Mouse (Mus musculus) myocyte (in vitro differentiated cells): Measurements from ENCODE around the gene Unc5c. TPM values are rescaled to one million over a fixed set of nuclear protein-coding genes. Genes with fewer than 3 reads are reported as not detected.

Experiments
- H3K27me3 ChIP-seq: one replicate; pipeline ENCODE4 v1.6.1; 2011; ENCODE audit not compliant: control insufficient read depth, insufficient read depth, insufficient read length
- H3K36me3 ChIP-seq: one replicate; pipeline ENCODE4 v1.6.1; 2011; ENCODE audit not compliant: control insufficient read depth, insufficient read depth
- H3K4me2 ChIP-seq: one replicate; pipeline ENCODE4 v1.6.1; 2011; ENCODE audit warnings: low read depth, control low read depth
- H3K4me3 ChIP-seq: one replicate; pipeline ENCODE4 v1.5.1; 2011; ENCODE audit warnings: mild to moderate bottlenecking, control low read depth, moderate library complexity
- H3K79me2 ChIP-seq: one replicate; pipeline ENCODE4 v1.6.1; 2011; ENCODE audit not compliant: control insufficient read depth, insufficient read depth
- H3ac ChIP-seq: one replicate; pipeline ENCODE4 v1.6.1; 2011; ENCODE audit not compliant: control insufficient read depth, insufficient read length
- CEBPB ChIP-seq: IDR thresholded peaks from 2 replicates; pipeline ENCODE4 v1.6.1; 2011; ENCODE audit warnings: mild to moderate bottlenecking, moderate library complexity; ENCODE audit not compliant: poor library complexity, insufficient read depth, severe bottlenecking
- E2F4 ChIP-seq: IDR thresholded peaks from one replicate; pipeline ENCODE4 v1.6.1; 2011; ENCODE audit warnings: mild to moderate bottlenecking, control low read depth, moderate library complexity; ENCODE audit not compliant: insufficient read depth
- MAX ChIP-seq: IDR thresholded peaks from one replicate; pipeline ENCODE4 v1.6.1; 2011; ENCODE audit warnings: low read depth, mild to moderate bottlenecking, control low read depth
- MYOD1 ChIP-seq, 3 experiments: IDR thresholded peaks; one replicate each; pipeline ENCODE4 v1.6.1; 2011; ENCODE audit warnings: control low read depth in 2 of 3, low read depth in 2 of 3, mild to moderate bottlenecking in 2 of 3, moderate library complexity in 1 of 3; ENCODE audit not compliant: insufficient read length in 2 of 3, control insufficient read depth in 1 of 3
- MYOG ChIP-seq, 3 experiments: IDR thresholded peaks; one replicate each; pipeline ENCODE4 v1.6.1; 2011; ENCODE audit warnings: control low read depth in 2 of 3, low read depth in 2 of 3, mild to moderate bottlenecking in 2 of 3; ENCODE audit not compliant: insufficient read length in 2 of 3, control insufficient read depth in 1 of 3, insufficient read depth in 1 of 3
- POLR2A ChIP-seq: IDR thresholded peaks from one replicate; pipeline ENCODE4 v1.6.1; 2011; ENCODE audit warnings: low read depth, mild to moderate bottlenecking, control low read depth, moderate library complexity; ENCODE audit not compliant: insufficient read length
- POLR2AphosphoS2 ChIP-seq: IDR thresholded peaks from one replicate; pipeline ENCODE4 v1.6.1; 2011; ENCODE audit warnings: low read depth, control low read depth; ENCODE audit not compliant: insufficient read length
- REST ChIP-seq: IDR thresholded peaks from one replicate; pipeline ENCODE4 v1.6.1; 2011; ENCODE audit warnings: mild to moderate bottlenecking, control low read depth, moderate library complexity; ENCODE audit not compliant: insufficient read depth, insufficient read length
- SRF ChIP-seq: IDR thresholded peaks from one replicate; pipeline ENCODE4 v1.6.1; 2011; ENCODE audit warnings: low read depth; ENCODE audit not compliant: control insufficient read depth, insufficient read length
- TCF12 ChIP-seq: IDR thresholded peaks from one replicate; pipeline ENCODE4 v1.6.1; 2011; ENCODE audit warnings: mild to moderate bottlenecking, control low read depth; ENCODE audit not compliant: poor library complexity, insufficient read depth, severe bottlenecking
- TCF3 ChIP-seq: IDR thresholded peaks from one replicate; pipeline ENCODE4 v1.6.1; 2011; ENCODE audit warnings: low read depth, control low read depth; ENCODE audit not compliant: insufficient read length
- USF1 ChIP-seq: IDR thresholded peaks from one replicate; pipeline ENCODE4 v1.6.1; 2011; ENCODE audit warnings: low read depth, mild to moderate bottlenecking, control low read depth, moderate library complexity
- polyA plus RNA-seq: library from polyadenylated mRNA; unstranded; fragments of >200 nt; fragmentation: generic; extraction: Trizol; gene quantifications from one replicate; pipeline ENCODE4 v1.2.1, GENCODE M21; 2012; ENCODE audit warnings: missing spikeins

Gene Unc5c
- polyA plus RNA-seq, 1 experiment: 1.00 TPM

- Histone ChIP-seq H3K79me2 (no peaks in the 10 kb centered on the region), H3K4me3 (no peak overlapping the region), H3K36me3 (no peaks in the 10 kb centered on the region), H3K4me2 (no peak overlapping the region), H3ac (no peak overlapping the region), H3K27me3 (no peaks in the 10 kb centered on the region)
- TF ChIP-seq CEBPB (no peak), TCF12 (no peak), SRF (no peak), MYOG (IDR thresholded peaks at IDR 0.05; ENCODE audit: control insufficient read depth in 1 of 3, insufficient read depth in 1 of 3, insufficient read length in 2 of 3, low read depth in 2 of 3) (no peak), TCF3 (no peak), E2F4 (no peak), USF1 (no peak), REST (no peak), POLR2A (no peak), MYOD1 (IDR thresholded peaks at IDR 0.05; ENCODE audit: control insufficient read depth in 1 of 3, insufficient read length in 2 of 3, low read depth in 2 of 3) (no peak), POLR2AphosphoS2 (no peak)
These were observed 270.3 kb downstream of the Unc5c start for GRCm38 (mm10) chr3:141735285-141735684.

- TF ChIP-seq MAX (no peak), REST (no peak), TCF3 (no peak), MYOD1 (IDR thresholded peaks at IDR 0.05; ENCODE audit: control insufficient read depth in 1 of 3, insufficient read length in 2 of 3, low read depth in 2 of 3) (no peak), SRF (no peak), TCF12 (no peak), POLR2AphosphoS2 (no peak), USF1 (no peak), E2F4 (no peak), MYOG (IDR thresholded peaks at IDR 0.05; ENCODE audit: control insufficient read depth in 1 of 3, insufficient read depth in 1 of 3, insufficient read length in 2 of 3, low read depth in 2 of 3) (no peak), POLR2A (no peak), CEBPB (no peak)
- Histone ChIP-seq H3ac (no peak overlapping the region), H3K79me2 (no peaks in the 10 kb centered on the region), H3K27me3 (no peaks in the 10 kb centered on the region), H3K4me3 (no peak overlapping the region), H3K4me2 (no peak overlapping the region), H3K36me3 (no peaks in the 10 kb centered on the region)
These were observed 280.3 kb downstream of the Unc5c start for GRCm38 (mm10) chr3:141745322-141745721.

- no peak overlapping the region for H3K4me3 ChIP-seq
- H3K4me2 ChIP-seq: no peak overlapping the region
- no peak overlapping the region for H3ac ChIP-seq
- H3K36me3 ChIP-seq: no peaks in the 10 kb centered on the region
- H3K79me2 ChIP-seq: no peaks in the 10 kb centered on the region
- no peaks in the 10 kb centered on the region for H3K27me3 ChIP-seq
- TF ChIP-seq MAX (no peak), USF1 (no peak), TCF12 (no peak), MYOD1 (IDR thresholded peaks at IDR 0.05; ENCODE audit: control insufficient read depth in 1 of 3, insufficient read length in 2 of 3, low read depth in 2 of 3) (no peak)
These were observed 283.8 kb downstream of the Unc5c start for GRCm38 (mm10) chr3:141748694-141749381.

GRCm38 (mm10) chr3:141752172-141752571, 287.2 kb downstream of the Unc5c start:
- Histone ChIP-seq H3K36me3 (no peaks in the 10 kb centered on the region), H3K79me2 (no peaks in the 10 kb centered on the region), H3ac (no peak overlapping the region), H3K4me3 (no peak overlapping the region), H3K4me2 (no peak overlapping the region), H3K27me3 (no peaks in the 10 kb centered on the region)
- TF ChIP-seq USF1: no peak
- no peak for TF ChIP-seq TCF12
- TF ChIP-seq REST: no peak
- no peak for TF ChIP-seq SRF
- TF ChIP-seq CEBPB: no peak
- no peak for TF ChIP-seq TCF3
- no peak for TF ChIP-seq MYOD1 (IDR thresholded peaks at IDR 0.05; ENCODE audit: control insufficient read depth in 1 of 3, insufficient read length in 2 of 3, low read depth in 2 of 3)
- TF ChIP-seq POLR2A: no peak
- no peak for TF ChIP-seq E2F4
- TF ChIP-seq POLR2AphosphoS2: no peak
- TF ChIP-seq MAX: no peak
- no peak for TF ChIP-seq MYOG (IDR thresholded peaks at IDR 0.05; ENCODE audit: control insufficient read depth in 1 of 3, insufficient read depth in 1 of 3, insufficient read length in 2 of 3, low read depth in 2 of 3)

GRCm38 (mm10) chr3:141757259-141757658, 292.2 kb downstream of the Unc5c start:
- H3K4me2 ChIP-seq: no peak overlapping the region
- no peaks in the 10 kb centered on the region for H3K36me3 ChIP-seq
- H3K4me3 ChIP-seq: no peak overlapping the region
- no peak overlapping the region for H3ac ChIP-seq
- no peaks in the 10 kb centered on the region for H3K27me3 ChIP-seq
- no peaks in the 10 kb centered on the region for H3K79me2 ChIP-seq
- TF ChIP-seq POLR2A (no peak), USF1 (no peak), REST (no peak), E2F4 (no peak)
